Mouse (Mus musculus) neural tube, embryonic 11.5 days (tissue): ENCODE results near the gene Foxp1. TPM values are rescaled to one million over a fixed set of nuclear protein-coding genes. Genes with fewer than 3 reads are reported as not detected.

Source experiments
- ATAC-seq: fragments of 200-750 bp; cut with Nextera tagmentation; 2 replicates; pipeline ENCODE4 v1.8.0; 2017; ENCODE audit warnings: moderate number of reproducible peaks, mild to moderate bottlenecking, moderate TSS enrichment, moderate library complexity; ENCODE audit not compliant: insufficient read depth, low FRiP score, low TSS enrichment
- DNase-seq: peaks from one replicate; pipeline ENCODE4 v3.0.0-alpha.2; 2015; ENCODE audit warnings: low spot score
- H3K27ac ChIP-seq: fragments of 300-500 bp; sonication (generic); 2 replicates; pipeline ENCODE4 v1.5.1; 2014; ENCODE audit warnings: low read depth, mild to moderate bottlenecking, low read length
- H3K27me3 ChIP-seq: fragments of 300-500 bp; sonication (generic); 2 replicates; pipeline ENCODE4 v1.6.1; 2014; ENCODE audit warnings: mild to moderate bottlenecking, low read length, mixed read lengths; ENCODE audit not compliant: control insufficient read depth, insufficient read depth
- H3K36me3 ChIP-seq: fragments of 300-500 bp; sonication (generic); 2 replicates; pipeline ENCODE4 v1.6.1; 2014; ENCODE audit warnings: mild to moderate bottlenecking, low read length, moderate library complexity, mixed read lengths; ENCODE audit not compliant: control insufficient read depth, insufficient read depth
- H3K4me1 ChIP-seq: fragments of 300-500 bp; sonication (generic); 2 replicates; pipeline ENCODE4 v1.6.1; 2014; ENCODE audit warnings: low read length, mixed read lengths; ENCODE audit not compliant: control insufficient read depth, insufficient read depth
- H3K4me2 ChIP-seq: fragments of 300-500 bp; sonication (generic); 2 replicates; pipeline ENCODE4 v1.6.1; 2014; ENCODE audit warnings: low read depth, mild to moderate bottlenecking, moderate library complexity
- H3K4me3 ChIP-seq: fragments of 300-500 bp; sonication (generic); 2 replicates; pipeline ENCODE4 v1.5.1; 2014; ENCODE audit warnings: low read depth, low read length
- H3K9ac ChIP-seq: fragments of 300-500 bp; sonication (generic); 2 replicates; pipeline ENCODE4 v1.6.1; 2014; ENCODE audit warnings: mild to moderate bottlenecking, low read length
- H3K9me3 ChIP-seq: fragments of 300-500 bp; sonication (generic); 2 replicates; pipeline ENCODE4 v1.6.1; 2016; ENCODE audit warnings: low read length; ENCODE audit not compliant: control insufficient read depth
- WGBS: fragments of 180-500 bp; shearing (Covaris S2); extraction: QIAGEN DNeasy Blood & Tissue Kit; methylation state at CpG from one replicate; pipeline ENCODE4 v1.1.7; 2014; 5-methylcytosine and 5-hydroxymethylcytosine counted together
- polyA plus RNA-seq: library from polyadenylated mRNA; unstranded; fragments of >200 nt; fragmentation: Nextera tagmentation; extraction: Ambion mirVana; gene quantifications from 2 replicates; pipeline ENCODE4 v1.2.1, GENCODE M21; 2014

The Foxp1 gene
- polyA plus RNA-seq, 1 experiment from 2014 or later: 116 TPM

- no peak overlapping the region for H3K4me2 ChIP-seq
- no peak overlapping the region for H3K4me3 ChIP-seq
- H3K9me3 ChIP-seq: no peaks in the 10 kb centered on the region
- WGBS: 77% methylated on average over 5 of the region's 5 CpGs
- H3K9ac ChIP-seq: no peak overlapping the region
- no peak for DNase-seq
- no peak overlapping the region for H3K27ac ChIP-seq
- ATAC-seq: no peak
- H3K27me3 ChIP-seq: no peaks in the 10 kb centered on the region
- H3K4me1 ChIP-seq: no peaks in the 10 kb centered on the region
- H3K36me3 ChIP-seq: no peaks in the 10 kb centered on the region
These were observed 347.1 kb downstream of the Foxp1 start for GRCm38 (mm10) chr6:99175377-99175776.

GRCm38 (mm10) chr6:99173902-99174210 lies 348.7 kb downstream of the Foxp1 start:
- DNase-seq (no peak), ATAC-seq (no peak)
- H3K4me1 ChIP-seq: no peaks in the 10 kb centered on the region
- no peaks in the 10 kb centered on the region for H3K27me3 ChIP-seq
- WGBS: 67% methylated on average over 2 of the region's 2 CpGs
- H3K27ac ChIP-seq: no peak overlapping the region
- H3K4me2 ChIP-seq: no peak overlapping the region
- H3K36me3 ChIP-seq: no peaks in the 10 kb centered on the region
- H3K4me3 ChIP-seq: no peak overlapping the region
- no peak overlapping the region for H3K9ac ChIP-seq
- H3K9me3 ChIP-seq: no peaks in the 10 kb centered on the region

- DNase-seq: no peak
- H3K4me2 ChIP-seq: no peak overlapping the region
- WGBS: 79% methylated on average over 14 of the region's 14 CpGs
These were observed 349.2 kb downstream of the Foxp1 start for GRCm38 (mm10) chr6:99173066-99173901.

GRCm38 (mm10) chr6:99172589-99172986 lies 349.9 kb downstream of the Foxp1 start:
- no peak overlapping the region for H3K4me2 ChIP-seq
- H3K4me3 ChIP-seq: no peak overlapping the region
- ATAC-seq (no peak), DNase-seq (no peak)
- H3K9me3 ChIP-seq: no peaks in the 10 kb centered on the region
- no peak overlapping the region for H3K9ac ChIP-seq
- no peak overlapping the region for H3K27ac ChIP-seq
- H3K4me1 ChIP-seq: no peaks in the 10 kb centered on the region
- WGBS: 93% methylated on average over 6 of the region's 6 CpGs
- no peaks in the 10 kb centered on the region for H3K27me3 ChIP-seq
- no peaks in the 10 kb centered on the region for H3K36me3 ChIP-seq

More at GRCm38 (mm10) chr6:99173066-99173901, 349.2 kb downstream of the Foxp1 start:
- H3K27ac ChIP-seq: no peak overlapping the region
- no peaks in the 10 kb centered on the region for H3K36me3 ChIP-seq
- H3K9me3 ChIP-seq: no peaks in the 10 kb centered on the region
- ATAC-seq: no peak
- no peaks in the 10 kb centered on the region for H3K4me1 ChIP-seq
- H3K4me3 ChIP-seq: no peak overlapping the region
- no peak overlapping the region for H3K9ac ChIP-seq
- H3K27me3 ChIP-seq: no peaks in the 10 kb centered on the region

GRCm38 (mm10) chr6:99171901-99172588 lies 350.5 kb downstream of the Foxp1 start:
- Histone ChIP-seq H3K27me3 (no peaks in the 10 kb centered on the region), H3K9me3 (no peaks in the 10 kb centered on the region), H3K9ac (no peak overlapping the region), H3K4me2 (no peak overlapping the region), H3K36me3 (no peaks in the 10 kb centered on the region), H3K27ac (no peak overlapping the region), H3K4me1 (0 out of 2 replicates have a peak, but pooled peaks cover 3% of the 10 kb centered on the region), H3K4me3 (no peak overlapping the region)
- 85% methylated on average over 8 of the region's 8 CpGs for WGBS
- no peak for DNase-seq
- ATAC-seq: no peak

GRCm38 (mm10) chr6:99171281-99171825 lies 351.2 kb downstream of the Foxp1 start:
- 78% methylated on average over 6 of the region's 6 CpGs for WGBS
- no peak for DNase-seq
- H3K9ac ChIP-seq: no peak overlapping the region
- ATAC-seq: no peak
- no peaks in the 10 kb centered on the region for H3K9me3 ChIP-seq
- H3K4me2 ChIP-seq: no peak overlapping the region
- H3K27me3 ChIP-seq: no peaks in the 10 kb centered on the region
- 0 out of 2 replicates have a peak, but pooled peaks cover 3% of the 10 kb centered on the region for H3K4me1 ChIP-seq
- H3K36me3 ChIP-seq: no peaks in the 10 kb centered on the region
- no peak overlapping the region for H3K4me3 ChIP-seq
- H3K27ac ChIP-seq: no peak overlapping the region

- no peak overlapping the region for H3K9ac ChIP-seq
- no peak overlapping the region for H3K27ac ChIP-seq
- 76% methylated on average over 2 of the region's 2 CpGs for WGBS
- 0 out of 2 replicates have a peak, but pooled peaks cover 3% of the 10 kb centered on the region for H3K4me1 ChIP-seq
- DNase-seq (no peak), ATAC-seq (no peak)
- no peaks in the 10 kb centered on the region for H3K9me3 ChIP-seq
- H3K36me3 ChIP-seq: no peaks in the 10 kb centered on the region
- H3K4me2 ChIP-seq: no peak overlapping the region
- H3K4me3 ChIP-seq: no peak overlapping the region
- no peaks in the 10 kb centered on the region for H3K27me3 ChIP-seq
These were observed 353.8 kb downstream of the Foxp1 start for GRCm38 (mm10) chr6:99168727-99169126.

- Histone ChIP-seq H3K4me1 (0 out of 2 replicates have a peak, but pooled peaks cover 3% of the 10 kb centered on the region), H3K27me3 (no peaks in the 10 kb centered on the region), H3K9me3 (no peaks in the 10 kb centered on the region), H3K4me2 (no peak overlapping the region), H3K4me3 (no peak overlapping the region), H3K9ac (no peak overlapping the region), H3K36me3 (no peaks in the 10 kb centered on the region), H3K27ac (no peak overlapping the region)
- ATAC-seq (no peak), DNase-seq (no peak)
- 57% methylated on average over 8 of the region's 8 CpGs for WGBS
These were observed 355.5 kb downstream of the Foxp1 start for GRCm38 (mm10) chr6:99167001-99167400.
